ENCODE assay signal across 14 mouse cellular contexts in genomic region chr5:149202941-149203340, GRCm38 (mm10). TPM values are rescaled to one million over a fixed set of nuclear protein-coding genes. Genes with fewer than 3 reads are reported as not detected.
A peak's percentile ranks its signal among the peaks of the same experiment; 100 is the strongest.
DNase-seq lines count a peak whose midpoint lies in the region; ATAC-seq and TF ChIP-seq lines count a peak whose summit lies in the region.
"Had no signal": no experiment of that assay in that cellular context is flagged by ENCODE, and none has a peak within 500 bp of the region (broad histone marks: within the 10 kb centered on the region; RNA-seq: fewer than 3 reads in every experiment).

No protein-coding gene starts in this region.

- no peak for ATAC-seq in kidney, embryonic 15.5 days (replicated peaks; ENCODE audit: low FRiP score)
- ATAC-seq in kidney, embryonic 16.5 days (ENCODE audit: low FRiP score, low TSS enrichment), result no peak
- ATAC-seq in hematopoietic stem cell, adult 5-6 weeks (replicated peaks in 1 of 2; ENCODE audit: insufficient read depth in 1 of 2, low FRiP score in 2 of 2, low TSS enrichment in 1 of 2, low read depth in 1 of 2, poor library complexity in 2 of 2, severe bottlenecking in 2 of 2), result peak; percentile 89 to 94

- peaks cover 9% of the 10 kb centered on the region; the same call in 1 of the 2 replicates for H3K4me1 ChIP-seq in kidney, embryonic 15.5 days
- 0 out of 2 replicates have a peak, but pooled peaks cover 5% of the 10 kb centered on the region for H3K4me1 ChIP-seq in kidney, embryonic 16.5 days (ENCODE audit: insufficient read depth, low read length)
- H3K4me1 ChIP-seq in ES-Bruce4 (ENCODE audit: control insufficient read depth, insufficient read depth, low read length), result peaks cover 2% of the 10 kb centered on the region

- no peaks in the 10 kb centered on the region for H3K27me3 ChIP-seq in kidney, embryonic 15.5 days
- H3K27me3 ChIP-seq in kidney, embryonic 16.5 days (ENCODE audit: insufficient read depth, low read length), result no peaks in the 10 kb centered on the region
- H3K27me3 ChIP-seq in ES-Bruce4 (ENCODE audit: control insufficient read depth, insufficient read depth, low read length, poor library complexity, severe bottlenecking), result no peaks in the 10 kb centered on the region

- H3K27ac ChIP-seq in kidney, embryonic 15.5 days, result peak overlapping the region; percentile 13; the same call in 1 of the 2 replicates
- no peak overlapping the region for H3K27ac ChIP-seq in kidney, embryonic 16.5 days (ENCODE audit: low read length)
- 0 out of 2 replicates have a peak overlapping the region, but pooled peaks have one; percentile 4 for H3K27ac ChIP-seq in ES-Bruce4 (ENCODE audit: insufficient read depth, low read length)
- H3K27ac ChIP-seq: hindbrain, embryonic 14.5 days had no signal

- H3K4me3 ChIP-seq in kidney, embryonic 15.5 days (replicated peaks), result no peak overlapping the region
- no peak overlapping the region for H3K4me3 ChIP-seq in kidney, embryonic 16.5 days (ENCODE audit: low read length)
- H3K4me3 ChIP-seq in ES-Bruce4 (ENCODE audit: low read depth, low read length), result no peak overlapping the region
- H3K4me3 ChIP-seq: erythroblast, embryonic 14.5 days had no signal

- no peak overlapping the region for H3K4me2 ChIP-seq in kidney, embryonic 15.5 days
- H3K4me2 ChIP-seq in kidney, embryonic 16.5 days (replicated peaks; ENCODE audit: low read depth, low read length), result no peak overlapping the region
- H3K4me2 ChIP-seq: hindbrain, embryonic 14.5 days; lung, embryonic 14.5 days had no signal

- whole genome bisulfite sequencing in kidney, embryonic 15.5 days, result 62% methylated on average over 5 of the region's 5 CpGs
- WGBS in kidney, embryonic 16.5 days, result 52% methylated on average over 5 of the region's 5 CpGs

- TF ChIP-seq CTCF in ES-Bruce4 (IDR thresholded peaks at IDR 0.05; ENCODE audit: low read depth, low read length), result no peak

- peaks cover 84% of the 10 kb centered on the region for H3K36me3 ChIP-seq in kidney, embryonic 15.5 days
- peaks cover 56% of the 10 kb centered on the region for H3K36me3 ChIP-seq in kidney, embryonic 16.5 days (ENCODE audit: insufficient read depth, low read length)
- H3K36me3 ChIP-seq in ES-Bruce4 (ENCODE audit: control insufficient read depth, insufficient read depth, low read length, poor library complexity, severe bottlenecking), result peaks cover 46% of the 10 kb centered on the region

- no peaks in the 10 kb centered on the region for H3K9me3 ChIP-seq in kidney, embryonic 15.5 days (replicated peaks)
- no peaks in the 10 kb centered on the region for H3K9me3 ChIP-seq in kidney, embryonic 16.5 days (ENCODE audit: low read length)
- no peaks in the 10 kb centered on the region for H3K9me3 ChIP-seq in ES-Bruce4 (replicated peaks; ENCODE audit: control insufficient read depth, insufficient read depth, low read length, poor library complexity, severe bottlenecking)

- no peak for TF ChIP-seq EP300 in ES-Bruce4 (IDR thresholded peaks at IDR 0.05; ENCODE audit: insufficient read depth, low read depth, low read length)

- no peak overlapping the region for H3K9ac ChIP-seq in kidney, embryonic 15.5 days
- H3K9ac ChIP-seq in kidney, embryonic 16.5 days (replicated peaks; ENCODE audit: low read length), result no peak overlapping the region
- H3K9ac ChIP-seq in ES-Bruce4 (ENCODE audit: low read depth, poor library complexity, severe bottlenecking), result no peak overlapping the region
- H3K9ac ChIP-seq: hindbrain, embryonic 14.5 days; lung, embryonic 14.5 days had no signal

- TF ChIP-seq POLR2A in ES-Bruce4 (IDR thresholded peaks at IDR 0.05; ENCODE audit: insufficient read depth, low read length), result no peak

- peak; percentile 56 for DNase-seq in adipocyte (ENCODE audit: low spot score)
- no peak for DNase-seq in thymus, postnatal 14 days
- DNase-seq in urinary bladder, postnatal 14 days (ENCODE audit: low spot score), result no peak
- no peak for DNase-seq in gastrocnemius, adult 8-10 months (ENCODE audit: low spot score in 2 of 2)
- DNase-seq: cerebellum, adult 11 months; gastrocnemius, postnatal 25 days; lung, embryonic 14.5 days; thymus, adult 2 months had no signal

RNA-seq across cellular contexts. Expression of gene Hmgb1, which starts 18.7 kb away (rescaled TPM):
- 1,463 and 1,782 TPM in 2 replicates for polyA plus RNA-seq in kidney, embryonic 15.5 days (2015; fragmentation: Nextera tagmentation; extraction: Ambion mirVana)
- polyA plus RNA-seq in kidney, embryonic 16.5 days (2015; fragmentation: Nextera tagmentation; extraction: Ambion mirVana), result 1,366 and 1,384 TPM in 2 replicates
- 110 and 114 TPM in 2 replicates for polyA plus RNA-seq in ES-Bruce4 (2011; ENCODE audit: insufficient read depth, insufficient read length, low read depth, missing spikeins)
- total RNA-seq in hematopoietic stem cell, adult 5-6 weeks (2017), result 1,142 and 1,227 TPM in 2 replicates
- 100 to 1,000 TPM in 3 of 4 experiments, 10 to 100 TPM in 1; 90.7 to 109 (median 107) TPM for total RNA-seq in gastrocnemius, adult 8-10 months (2022)

RNA-seq across cellular contexts. Expression of gene Uspl1, which starts 18.8 kb away (rescaled TPM):
- polyA plus RNA-seq in kidney, embryonic 15.5 days (2015; fragmentation: Nextera tagmentation; extraction: Ambion mirVana), result 40.0 and 44.8 TPM in 2 replicates
- polyA plus RNA-seq in kidney, embryonic 16.5 days (2015; fragmentation: Nextera tagmentation; extraction: Ambion mirVana), result 41.1 and 45.2 TPM in 2 replicates
- polyA plus RNA-seq in ES-Bruce4 (2011; ENCODE audit: insufficient read depth, insufficient read length, low read depth, missing spikeins), result 63.8 and 65.9 TPM in 2 replicates
- 42.1 and 59.9 TPM in 2 replicates for total RNA-seq in hematopoietic stem cell, adult 5-6 weeks (2017)
- total RNA-seq in gastrocnemius, adult 8-10 months (2022), result 10 to 100 TPM; 29.8 to 41.7 (median 32.2) TPM

Comparison
In these comparisons a context has a peak if more than half of its experiments do, and no peak if none do; other contexts are left out.
1. ATAC-seq: peak in hematopoietic stem cell, adult 5-6 weeks (2 of 2); none in kidney, embryonic 15.5 days (single experiment) and kidney, embryonic 16.5 days (single experiment).
2. RNA of gene Hmgb1, which starts 18.7 kb away (polyA plus RNA-seq): 1,463 to 1,782 TPM in kidney, embryonic 15.5 days and 1,366 to 1,384 TPM in kidney, embryonic 16.5 days; 110 to 114 TPM in ES-Bruce4; every median in the first group is over 10 times any median in the second.